Mouse (Mus musculus) embryonic facial prominence, embryonic 15.5 days (tissue): ENCODE results near the gene Pgghg. TPM values are rescaled to one million over a fixed set of nuclear protein-coding genes. Genes with fewer than 3 reads are reported as not detected.
"Not testable (repeated sequence)": the region's sequence is repeated elsewhere in the genome, so short reads cannot be mapped to it uniquely, and the experiment has no call there.

Experiments used
- ATAC-seq: fragments of 200-750 bp; cut with Nextera tagmentation; 2 replicates; pipeline ENCODE4 v1.8.0; 2017; ENCODE audit warnings: low read depth, moderate TSS enrichment; ENCODE audit not compliant: insufficient number of reproducible peaks, low FRiP score, low TSS enrichment
- H3K27ac ChIP-seq: fragments of 300-500 bp; sonication (generic); replicated peaks from 2 replicates; pipeline ENCODE4 v1.5.1; 2015; ENCODE audit warnings: mild to moderate bottlenecking, inconsistent platforms
- H3K27me3 ChIP-seq: fragments of 300-500 bp; sonication (generic); 2 replicates; pipeline ENCODE4 v1.6.1; 2015; ENCODE audit warnings: inconsistent platforms
- H3K36me3 ChIP-seq: fragments of 300-500 bp; sonication (generic); 2 replicates; pipeline ENCODE4 v1.6.1; 2015; ENCODE audit warnings: mild to moderate bottlenecking, inconsistent platforms
- H3K4me1 ChIP-seq: fragments of 300-500 bp; sonication (generic); 2 replicates; pipeline ENCODE4 v1.6.1; 2015; ENCODE audit warnings: inconsistent platforms
- H3K4me2 ChIP-seq: fragments of 300-500 bp; sonication (generic); replicated peaks from 2 replicates; pipeline ENCODE4 v1.6.1; 2015; ENCODE audit warnings: mild to moderate bottlenecking, inconsistent platforms
- H3K4me3 ChIP-seq: fragments of 300-500 bp; sonication (generic); replicated peaks from 2 replicates; pipeline ENCODE4 v1.5.1; 2015; ENCODE audit warnings: mild to moderate bottlenecking, inconsistent platforms
- H3K9ac ChIP-seq: fragments of 300-500 bp; sonication (generic); 2 replicates; pipeline ENCODE4 v1.6.1; 2015; ENCODE audit warnings: inconsistent platforms
- H3K9me3 ChIP-seq: fragments of 300-500 bp; sonication (generic); replicated peaks from 2 replicates; pipeline ENCODE4 v1.6.1; 2016; ENCODE audit warnings: inconsistent platforms
- WGBS: fragments of 180-500 bp; shearing (Covaris S2); methylation state at CpG from one replicate; pipeline ENCODE4 v1.1.7; 2015; 5-methylcytosine and 5-hydroxymethylcytosine counted together
- polyA plus RNA-seq: library from polyadenylated mRNA; unstranded; fragments of >200 nt; fragmentation: Nextera tagmentation; extraction: Ambion mirVana; gene quantifications from 2 replicates; pipeline ENCODE4 v1.2.1, GENCODE M21; 2015

Pgghg gene
- polyA plus RNA-seq, 1 experiment from 2014 or later, result 29.0 TPM

DNA sequence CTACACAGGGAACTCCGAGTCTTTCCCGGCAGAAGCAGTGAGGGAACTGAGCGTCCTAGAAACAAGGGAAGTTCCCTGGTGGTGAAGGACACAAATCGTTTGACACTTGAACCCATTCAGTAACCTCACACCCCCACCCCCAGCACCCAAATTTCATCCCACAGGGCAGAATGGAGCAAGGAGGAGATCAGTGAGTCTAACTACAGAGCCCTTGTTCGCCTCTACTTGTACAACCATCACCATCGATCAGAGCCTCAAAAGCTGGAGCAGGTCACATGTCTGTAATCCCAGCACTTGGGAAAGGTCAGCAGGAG, 15.3 kb downstream of the Pgghg start:
- 22% methylated on average over 6 of the region's 6 CpGs for WGBS
- Histone ChIP-seq H3K27ac (peak overlapping the region; percentile 98), H3K27me3 (no peaks in the 10 kb centered on the region), H3K9me3 (no peaks in the 10 kb centered on the region), H3K9ac (no peak overlapping the region; the same call in 1 of the 2 replicates), H3K36me3 (peaks cover 7% of the 10 kb centered on the region; the same call in 1 of the 2 replicates), H3K4me3 (peak overlapping the region; percentile 66), H3K4me1 (peaks cover 53% of the 10 kb centered on the region), H3K4me2 (peak overlapping the region; percentile 82)
- no peak for ATAC-seq

- Histone ChIP-seq H3K4me1 (peaks cover 24% of the 10 kb centered on the region), H3K4me2 (no peak overlapping the region), H3K9me3 (no peaks in the 10 kb centered on the region), H3K36me3 (no peaks in the 10 kb centered on the region), H3K27ac (peak overlapping the region; percentile 55; the same call in 1 of the 2 replicates), H3K27me3 (no peaks in the 10 kb centered on the region), H3K4me3 (no peak overlapping the region), H3K9ac (no peak overlapping the region)
- WGBS, result 12% methylated on average over 9 of the region's 9 CpGs
- no peak for ATAC-seq
Observed at GRCm38 (mm10) chr7:140959181-140959901, 18.1 kb downstream of the Pgghg start.

DNA sequence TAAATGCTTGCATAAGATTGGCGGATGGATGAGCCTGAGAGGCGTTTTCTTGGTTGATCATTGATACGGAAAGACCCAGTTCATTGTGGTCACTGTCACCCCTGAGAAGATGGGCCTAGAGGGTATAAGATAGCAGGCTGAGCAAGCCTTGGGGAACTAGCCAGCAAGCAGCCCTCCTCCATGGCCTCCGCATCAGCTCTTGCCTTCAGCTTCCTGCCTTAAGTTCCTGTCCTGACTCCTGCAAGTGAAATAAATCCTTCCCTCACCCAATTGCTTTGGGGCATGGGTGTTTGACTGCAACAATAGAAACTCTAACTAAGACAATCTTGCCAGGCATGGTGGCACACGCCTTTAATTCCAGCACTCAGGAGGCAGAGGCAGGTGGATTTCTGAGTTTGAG, 18.8 kb downstream of the Pgghg start:
- Histone ChIP-seq H3K27me3 (no peaks in the 10 kb centered on the region), H3K9ac (no peak overlapping the region), H3K4me1 (peaks cover 23% of the 10 kb centered on the region), H3K4me2 (no peak overlapping the region), H3K9me3 (no peaks in the 10 kb centered on the region), H3K27ac (no peak overlapping the region), H3K36me3 (no peaks in the 10 kb centered on the region), H3K4me3 (no peak overlapping the region)
- 78% methylated on average over 5 of the region's 5 CpGs for WGBS
- no peak for ATAC-seq

DNA sequence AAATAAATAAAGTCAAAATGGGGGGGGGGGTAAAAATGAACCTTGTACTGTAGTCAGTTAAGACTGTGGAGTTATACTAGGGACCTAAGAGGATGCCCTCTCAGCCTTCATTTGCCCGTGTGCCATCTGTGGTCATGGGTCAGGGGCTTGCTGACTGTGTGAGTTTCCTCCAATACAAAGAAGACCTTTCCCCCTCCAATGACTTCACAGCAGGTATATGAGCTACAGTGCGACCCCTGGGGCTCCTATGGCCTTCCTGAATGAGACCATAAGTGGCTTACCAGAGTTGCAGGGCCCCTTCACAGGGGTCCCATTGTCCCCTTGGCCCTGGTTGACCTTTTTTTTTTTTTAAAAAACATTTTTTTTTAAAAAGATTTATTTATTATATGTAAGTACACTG, 20.2 kb downstream of the Pgghg start:
- H3K4me1 ChIP-seq, result peaks cover 18% of the 10 kb centered on the region
- H3K27ac ChIP-seq, result no peak overlapping the region
- no peak overlapping the region for H3K4me2 ChIP-seq
- no peaks in the 10 kb centered on the region for H3K27me3 ChIP-seq
- H3K36me3 ChIP-seq, result no peaks in the 10 kb centered on the region
- no peak overlapping the region for H3K4me3 ChIP-seq
- H3K9me3 ChIP-seq, result no peaks in the 10 kb centered on the region
- 69% methylated on average over 2 of the region's 2 CpGs for WGBS
- ATAC-seq, result no peak
- H3K9ac ChIP-seq, result no peak overlapping the region

DNA sequence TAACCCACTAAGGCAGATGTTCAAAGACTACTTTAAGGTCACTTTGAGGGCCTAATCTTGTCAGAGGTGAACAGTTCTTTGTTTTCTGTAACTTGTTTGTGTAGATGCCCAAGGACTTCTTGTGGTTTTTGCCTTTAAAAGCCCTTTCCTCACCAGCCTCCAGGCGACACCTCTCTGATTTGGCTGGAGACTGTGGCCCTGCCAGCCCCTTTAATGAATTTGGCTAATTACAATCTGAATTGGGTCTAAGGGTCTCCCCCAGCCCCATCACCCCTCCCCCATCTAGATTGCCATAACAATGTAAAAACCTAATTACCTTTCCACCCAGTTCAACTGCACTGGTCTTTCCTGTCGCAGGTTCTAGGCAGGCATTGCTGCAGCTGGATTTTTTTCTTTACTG, 21.5 kb downstream of the Pgghg start:
- H3K27me3 ChIP-seq, result no peaks in the 10 kb centered on the region
- no peaks in the 10 kb centered on the region for H3K9me3 ChIP-seq
- no peak overlapping the region for H3K9ac ChIP-seq
- ATAC-seq, result no peak
- 76% methylated on average over 2 of the region's 2 CpGs for WGBS
- no peak overlapping the region for H3K4me3 ChIP-seq
- no peaks in the 10 kb centered on the region for H3K36me3 ChIP-seq
- no peak overlapping the region for H3K4me2 ChIP-seq
- peaks cover 15% of the 10 kb centered on the region for H3K4me1 ChIP-seq
- no peak overlapping the region for H3K27ac ChIP-seq

- no peak for ATAC-seq
- Histone ChIP-seq H3K27ac (peak within 1 kb of the TSS; percentile 82), H3K9ac (no peak within 1 kb of the TSS), H3K4me3 (peak within 1 kb of the TSS; percentile 26), H3K9me3 (no peaks in the 10 kb centered on the region), H3K4me1 (peaks cover 25% of the 10 kb centered on the region), H3K4me2 (peak within 1 kb of the TSS; percentile 39), H3K27me3 (no peaks in the 10 kb centered on the region), H3K36me3 (no peaks in the 10 kb centered on the region)
- WGBS, result 87% methylated on average over 4 of the region's 4 CpGs
Observed at GRCm38 (mm10) chr7:140966921-140967320, 25.7 kb downstream of the Pgghg start, which contains the start of gene Ifitm1. Gene Ifitm1, plus strand, starts transcription at chr7:140967221.

DNA sequence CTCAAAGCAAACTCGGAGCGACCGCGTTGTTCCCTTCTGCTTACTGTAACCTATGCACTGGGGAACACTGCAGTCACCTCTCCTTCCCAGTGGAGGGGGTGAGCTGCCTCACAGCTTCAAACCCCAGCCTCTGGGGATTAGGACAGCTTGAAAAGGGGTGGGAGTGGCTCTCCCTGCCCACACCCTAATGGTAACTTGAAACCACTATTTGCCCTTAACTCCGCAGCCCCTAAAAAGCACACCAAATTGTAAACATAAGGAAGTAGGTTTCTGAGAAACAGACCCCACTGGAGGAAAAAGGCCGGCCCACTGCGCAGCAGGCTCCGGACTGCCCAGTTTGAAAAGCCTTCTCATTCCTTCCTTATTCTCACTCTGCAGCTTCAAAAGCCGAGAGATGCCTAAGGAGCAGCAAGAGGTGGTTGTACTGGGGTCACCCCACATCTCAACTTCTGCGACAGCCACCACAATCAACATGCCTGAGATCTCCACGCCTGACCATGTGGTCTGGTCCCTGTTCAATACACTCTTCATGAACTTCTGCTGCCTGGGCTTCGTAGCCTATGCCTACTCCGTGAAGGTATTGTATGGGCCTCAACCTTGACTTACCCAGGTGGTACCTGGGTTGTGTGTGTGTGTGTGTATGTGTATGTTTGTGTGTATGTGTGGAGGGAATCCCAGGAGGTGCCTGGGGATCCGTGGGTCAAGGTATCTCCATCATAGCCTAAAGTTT, 26.8 kb downstream of the Pgghg start:
- Histone ChIP-seq H3K4me3 (peak overlapping the region; percentile 26), H3K27me3 (no peaks in the 10 kb centered on the region), H3K36me3 (no peaks in the 10 kb centered on the region), H3K9ac (no peak overlapping the region), H3K9me3 (no peaks in the 10 kb centered on the region), H3K4me2 (peak overlapping the region; percentile 39), H3K4me1 (peaks cover 28% of the 10 kb centered on the region), H3K27ac (peak overlapping the region; percentile 82)
- 6% methylated on average over 14 of the region's 14 CpGs for WGBS
- peak; percentile 77 for ATAC-seq

- H3K4me3 ChIP-seq, result peak overlapping the region; percentile 26
- H3K27ac ChIP-seq, H3K9me3 ChIP-seq, H3K36me3 ChIP-seq, H3K9ac ChIP-seq, H3K27me3 ChIP-seq, ATAC-seq: not testable (repeated sequence)
- WGBS, result 42% methylated on average over 3 of the region's 3 CpGs
- peak overlapping the region; percentile 39 for H3K4me2 ChIP-seq
- H3K4me1 ChIP-seq, result peaks cover 35% of the 10 kb centered on the region
Observed at GRCm38 (mm10) chr7:140968710-140969109, 27.5 kb downstream of the Pgghg start.

DNA sequence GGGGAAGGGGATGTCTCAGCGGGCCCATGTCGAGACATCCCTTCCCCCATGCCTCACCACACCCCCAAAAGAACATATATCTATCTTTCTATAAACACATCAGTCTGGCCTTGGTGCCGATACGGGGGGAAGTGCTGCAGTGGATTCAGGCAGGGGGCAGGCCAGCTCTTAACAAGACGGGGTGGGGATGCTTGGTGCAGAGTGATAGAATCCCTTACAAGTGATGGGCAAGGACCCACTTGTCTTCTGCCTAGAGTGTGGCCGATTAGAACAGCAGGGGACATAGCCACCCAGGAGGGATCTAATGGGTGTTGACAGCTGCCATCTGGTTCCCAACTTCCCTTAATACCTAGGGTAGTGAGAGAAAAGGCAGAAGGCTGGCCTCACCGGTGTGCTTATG, 29.7 kb downstream of the Pgghg start:
- H3K36me3 ChIP-seq, result no peaks in the 10 kb centered on the region
- WGBS, result 44% methylated on average over 7 of the region's 7 CpGs
- H3K4me1 ChIP-seq, result peaks cover 49% of the 10 kb centered on the region
- ATAC-seq, result no peak
- H3K9ac ChIP-seq, result no peak overlapping the region
- H3K27me3 ChIP-seq, result no peaks in the 10 kb centered on the region
- no peak overlapping the region for H3K4me3 ChIP-seq
- H3K9me3 ChIP-seq, result no peaks in the 10 kb centered on the region
- peak overlapping the region; percentile 84 for H3K27ac ChIP-seq
- no peak overlapping the region for H3K4me2 ChIP-seq

- H3K36me3 ChIP-seq, result no peaks in the 10 kb centered on the region
- no peak overlapping the region for H3K9ac ChIP-seq
- no peaks in the 10 kb centered on the region for H3K9me3 ChIP-seq
- ATAC-seq, result peak; percentile 12; the same call in 1 of the 2 replicates
- H3K4me2 ChIP-seq, result peak overlapping the region; percentile 17
- H3K27ac ChIP-seq, result peak overlapping the region; percentile 84
- no peak overlapping the region for H3K4me3 ChIP-seq
- WGBS, result 41% methylated on average over 8 of the region's 8 CpGs
- H3K4me1 ChIP-seq, result peaks cover 49% of the 10 kb centered on the region
- no peaks in the 10 kb centered on the region for H3K27me3 ChIP-seq
Observed at GRCm38 (mm10) chr7:140971479-140972171, 30.4 kb downstream of the Pgghg start.

- Histone ChIP-seq H3K4me2 (0 out of 2 replicates have a peak overlapping the region, but pooled peaks have one; percentile 3), H3K9ac (no peak overlapping the region), H3K9me3 (no peaks in the 10 kb centered on the region), H3K4me1 (peaks cover 37% of the 10 kb centered on the region), H3K4me3 (no peak overlapping the region), H3K27me3 (no peaks in the 10 kb centered on the region), H3K36me3 (no peaks in the 10 kb centered on the region), H3K27ac (peak overlapping the region; percentile 83)
- ATAC-seq, result no peak
- WGBS, result 28% methylated on average over 14 of the region's 14 CpGs
Observed at GRCm38 (mm10) chr7:140973396-140974165, 32.4 kb downstream of the Pgghg start.
